Mouse (Mus musculus) kidney, adult 11 months (tissue): ENCODE measurements around the gene Nnmt.

Source experiments
- DNase-seq: peaks from one replicate; pipeline ENCODE4 v3.0.0; 2022

The Nnmt gene

DNA sequence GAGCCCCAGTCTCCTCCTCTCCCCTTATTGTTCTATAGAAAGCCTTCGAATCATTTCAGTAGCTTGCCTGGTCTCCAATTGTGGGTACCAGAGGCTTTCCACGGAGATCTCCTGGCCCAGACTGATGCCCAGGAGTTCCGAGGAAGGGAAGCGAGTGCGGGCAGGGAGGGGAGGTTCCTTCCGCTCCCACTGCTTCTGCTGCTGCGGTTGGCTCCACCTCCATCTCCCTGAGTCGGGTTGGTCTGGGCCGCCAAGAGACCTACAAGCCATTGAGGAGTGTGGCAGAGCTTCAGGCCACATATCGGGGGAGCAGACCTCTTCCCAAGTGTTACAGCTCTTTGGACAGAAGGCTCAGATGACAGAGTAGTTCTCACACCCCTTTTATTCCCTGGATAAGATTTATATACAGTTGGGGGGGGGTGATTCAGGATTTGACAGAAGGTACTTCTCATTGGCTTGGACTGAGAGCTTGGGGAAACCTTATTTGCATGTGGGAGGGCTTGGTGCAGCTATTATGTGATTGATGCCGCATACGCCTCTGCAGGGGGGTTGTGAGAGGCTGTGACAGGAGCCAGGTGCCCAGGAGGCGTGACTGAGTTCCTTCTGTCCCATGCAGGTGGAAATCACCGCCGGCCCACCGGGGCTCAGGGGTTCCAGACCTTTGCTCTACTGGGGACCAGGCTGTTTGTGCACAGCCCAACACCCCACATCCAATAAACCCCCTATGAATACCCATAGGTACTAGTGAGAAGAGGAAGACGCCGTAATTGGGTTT lies 30.8 kb upstream of the Nnmt start:
- no peak for DNase-seq

DNA sequence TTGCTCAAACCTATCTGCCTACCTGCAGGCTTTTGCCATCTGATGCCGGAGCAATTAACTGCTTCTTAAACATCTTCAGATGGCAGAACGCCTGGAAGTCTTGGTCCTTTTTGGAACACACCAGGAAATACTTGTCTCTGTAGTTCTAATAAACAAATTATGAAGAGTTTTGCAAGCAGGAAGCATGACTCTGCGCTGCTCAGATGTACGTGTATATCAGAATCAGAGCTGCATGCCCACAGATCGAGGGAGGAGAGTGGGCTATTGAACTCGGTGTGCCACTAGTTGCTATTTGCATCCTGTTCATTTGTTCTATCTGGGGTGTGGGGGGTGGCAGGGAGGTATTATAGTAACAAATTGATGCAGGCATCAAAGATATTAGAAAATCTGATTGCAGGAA lies 28.2 kb upstream of the Nnmt start:
- DNase-seq, result no peak

GRCm38 (mm10) chr9:48619268-48619667 lies 14.3 kb upstream of the Nnmt start:
- no peak for DNase-seq

DNA sequence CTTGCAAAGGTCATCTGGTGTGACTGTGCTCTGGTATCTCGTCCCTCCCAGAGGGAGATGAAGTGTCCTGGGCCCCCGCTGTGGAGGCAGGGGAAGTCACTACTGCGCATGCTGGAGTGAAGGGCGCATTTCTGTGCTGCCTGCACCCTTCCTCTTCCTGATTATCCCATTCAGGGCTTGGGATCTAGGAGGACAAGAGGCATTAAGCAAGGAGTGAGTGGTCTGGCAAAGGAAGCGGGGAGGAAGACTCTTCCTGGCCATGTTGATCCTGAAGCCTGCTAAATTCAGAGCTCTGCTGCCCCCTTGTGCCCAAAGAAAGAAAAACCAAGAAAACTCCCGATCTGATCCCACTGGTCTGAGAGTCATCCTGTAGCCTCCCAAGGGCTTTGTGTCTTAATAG lies 13.6 kb upstream of the Nnmt start:
- peak; percentile 34 for DNase-seq

DNA sequence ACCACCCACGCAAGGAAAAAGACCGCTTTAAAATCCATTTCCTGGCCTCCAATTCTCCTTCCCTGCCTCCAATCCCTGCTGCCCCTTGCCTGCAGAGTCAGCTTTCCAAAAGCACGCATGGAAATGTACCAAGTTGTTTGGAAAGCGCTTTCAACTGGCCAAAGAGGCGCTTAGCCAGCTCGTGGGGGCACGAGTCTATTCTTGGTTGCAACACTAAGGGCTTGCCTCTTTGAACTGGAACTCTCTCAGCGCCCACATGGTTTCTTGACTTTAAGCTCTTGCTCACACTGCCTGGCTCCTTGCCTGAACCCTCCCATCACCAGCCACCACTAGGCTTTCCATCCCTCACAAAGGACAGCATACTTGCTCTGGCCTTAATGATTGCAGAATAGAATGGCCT lies 13.2 kb upstream of the Nnmt start:
- DNase-seq, result peak; percentile 33

DNA sequence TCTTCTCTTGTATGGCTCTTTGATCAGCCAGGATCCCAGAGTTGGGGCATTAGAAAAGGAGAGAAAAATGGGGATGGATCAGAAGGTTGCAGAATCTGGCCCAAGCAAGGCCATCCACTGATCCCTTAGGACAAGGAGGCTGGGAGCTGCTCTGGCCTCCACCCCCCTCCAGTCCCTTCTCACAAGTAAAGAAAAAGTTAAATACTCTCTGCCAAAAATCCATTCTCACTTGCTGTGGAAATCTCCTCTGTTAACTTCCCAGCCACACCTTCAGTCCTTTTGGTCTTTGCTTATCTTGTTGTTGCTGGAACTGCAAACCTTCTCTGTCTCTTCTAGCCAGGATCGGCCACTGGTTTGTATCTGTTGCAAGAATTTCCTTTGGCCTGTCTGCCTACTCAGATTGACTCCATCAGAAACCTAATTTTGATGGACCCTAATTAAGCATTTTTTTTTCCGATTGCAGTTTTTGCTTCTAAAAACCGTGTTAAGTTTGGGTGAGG lies 12.6 kb upstream of the Nnmt start:
- DNase-seq, result no peak

DNA sequence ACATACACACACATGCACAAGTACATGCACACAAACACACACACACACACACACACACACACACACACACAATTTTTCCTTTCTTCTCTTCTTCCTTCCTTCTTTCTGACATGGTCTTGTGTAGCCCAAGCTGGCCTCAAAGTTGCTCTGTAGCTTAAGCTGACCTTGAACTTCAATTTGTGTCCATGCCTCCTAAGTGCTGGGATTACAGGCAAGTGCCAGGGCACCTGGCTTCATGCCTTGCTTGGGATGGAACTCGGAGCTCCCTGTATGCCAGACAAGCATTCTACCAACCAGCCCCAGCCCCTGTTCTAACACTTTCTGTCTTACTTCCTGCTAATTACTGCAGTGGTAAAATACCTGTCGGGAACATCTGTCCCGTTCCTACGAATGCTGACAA lies 8.3 kb upstream of the Nnmt start:
- no peak for DNase-seq

DNA sequence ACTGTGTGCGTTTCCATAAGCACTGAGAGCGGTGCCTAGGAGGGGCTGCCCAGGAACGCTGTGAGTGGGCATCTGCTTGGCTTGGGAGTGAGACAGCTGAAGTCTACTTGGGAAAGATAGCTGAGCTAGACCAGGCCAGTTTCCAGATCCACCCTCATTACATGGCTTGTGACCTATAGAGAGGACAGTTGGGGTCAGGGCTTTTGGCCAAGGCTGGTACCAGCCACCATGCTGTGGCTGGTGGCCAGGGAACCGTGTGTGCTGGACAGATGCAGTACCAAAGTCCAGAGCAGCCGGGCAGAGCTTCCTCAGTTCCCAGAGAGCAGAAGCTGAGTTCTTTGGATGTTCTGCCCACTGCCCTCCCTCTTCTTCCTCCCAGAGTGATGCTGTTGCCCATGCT lies 7.6 kb upstream of the Nnmt start:
- DNase-seq, result no peak

- DNase-seq, result no peak
Observed at GRCm38 (mm10) chr9:48611032-48611431, 6.1 kb upstream of the Nnmt start.

- no peak for DNase-seq
Observed at GRCm38 (mm10) chr9:48609734-48610133, 4.8 kb upstream of the Nnmt start.

GRCm38 (mm10) chr9:48607417-48607816 lies 2.5 kb upstream of the Nnmt start:
- no peak for DNase-seq

DNA sequence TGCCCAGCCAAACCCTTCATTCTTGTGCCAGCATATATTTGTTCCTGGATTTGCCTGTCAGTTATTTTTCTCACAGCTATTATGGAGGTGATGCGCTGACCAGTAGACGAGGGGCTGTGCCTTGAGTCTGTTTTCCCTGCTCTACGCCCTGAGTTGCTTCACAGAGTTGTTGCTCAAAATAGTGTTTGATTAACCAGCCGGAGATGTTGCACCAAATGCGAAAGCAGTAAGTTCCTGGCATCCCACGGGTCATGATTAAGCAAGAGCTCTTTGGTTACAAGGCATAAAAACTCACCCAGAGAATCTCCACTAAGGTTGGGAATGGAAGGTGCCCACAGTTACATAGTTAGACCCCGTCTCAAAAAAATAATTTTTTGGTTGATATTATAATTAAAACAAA lies 1.2 kb upstream of the Nnmt start:
- no peak for DNase-seq

DNA sequence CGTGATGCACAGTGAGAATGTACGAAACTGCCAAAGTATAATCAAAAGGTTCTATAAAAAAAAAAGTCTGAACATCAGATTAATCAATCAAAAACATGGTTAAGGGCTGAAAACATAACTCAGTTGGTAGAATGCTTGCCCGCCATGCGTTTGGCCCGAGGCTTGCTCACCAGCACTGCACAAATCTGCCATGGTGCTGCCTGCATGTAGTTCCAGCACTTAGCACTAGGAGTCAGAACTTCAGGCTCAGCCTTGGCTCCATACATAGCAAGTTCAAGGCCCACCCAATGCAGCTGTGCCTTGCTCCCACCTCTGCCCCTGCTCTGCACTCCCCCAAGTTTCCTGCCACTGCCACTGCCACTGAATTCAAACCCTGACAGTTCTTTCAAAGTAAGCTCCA lies 744 bp upstream of the Nnmt start:
- no peak for DNase-seq

DNA sequence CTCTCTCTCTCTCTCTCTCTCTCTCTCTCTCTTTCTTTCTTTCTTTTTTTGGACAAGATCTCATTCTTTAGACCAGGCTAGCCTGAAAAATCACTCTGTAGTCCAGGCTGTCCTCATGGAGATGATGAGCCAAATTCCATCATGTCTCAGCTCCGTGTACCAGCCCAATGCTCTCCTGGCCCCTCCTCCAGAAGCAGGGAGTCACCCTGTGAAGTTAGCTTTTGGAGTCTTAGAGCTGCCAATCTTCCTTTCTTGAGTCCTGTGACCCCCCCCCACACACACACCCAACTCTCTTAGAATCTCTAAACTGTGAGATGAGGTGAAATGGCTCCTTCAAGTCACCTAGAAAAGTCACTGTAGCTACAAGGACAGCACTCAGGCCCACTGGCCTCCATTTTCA lies 727 bp downstream of the Nnmt start:
- no peak for DNase-seq

DNA sequence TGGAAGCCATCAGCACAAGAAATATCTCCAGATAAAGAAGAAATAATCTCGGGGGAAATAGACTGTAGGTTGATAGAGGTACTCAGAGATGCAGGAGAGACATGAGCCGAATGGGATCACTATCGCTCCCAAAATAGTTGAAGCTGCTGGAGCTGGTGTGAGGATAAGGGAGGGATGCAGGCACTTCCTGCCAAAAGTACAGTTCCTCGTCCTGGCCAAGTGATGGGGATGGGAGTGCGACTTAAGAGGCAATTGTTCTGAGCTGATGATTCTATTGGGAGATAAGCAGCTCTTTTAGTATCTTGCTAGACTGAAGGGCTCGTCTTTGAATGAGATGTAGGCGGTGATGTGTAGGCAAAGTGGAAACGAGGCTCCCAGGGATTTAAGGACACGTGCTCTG lies 4.1 kb downstream of the Nnmt start:
- DNase-seq, result no peak

DNA sequence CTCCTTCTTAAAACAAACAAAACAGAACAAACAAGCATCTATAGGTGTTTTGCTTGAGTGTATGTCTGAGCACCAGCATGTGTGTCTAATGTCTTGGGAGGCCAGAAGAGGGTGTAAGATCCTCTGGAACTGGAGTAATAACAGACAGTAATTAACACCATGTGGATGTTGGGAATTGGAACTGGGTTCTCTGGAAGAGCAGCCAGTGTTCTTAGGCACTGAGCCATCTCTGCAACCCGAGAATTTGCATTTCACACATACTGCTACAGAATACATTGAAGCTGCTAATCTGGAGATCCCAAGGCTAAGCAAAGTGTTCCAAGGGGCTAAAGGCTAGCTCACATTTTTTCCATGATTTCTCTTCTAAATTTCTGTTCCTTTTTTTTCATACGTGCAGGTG lies 4.9 kb downstream of the Nnmt start:
- no peak for DNase-seq

- DNase-seq, result no peak
Observed at GRCm38 (mm10) chr9:48597494-48597893, 7.5 kb downstream of the Nnmt start.

GRCm38 (mm10) chr9:48596924-48597323 lies 8.0 kb downstream of the Nnmt start:
- DNase-seq, result no peak

- DNase-seq, result no peak
Observed at GRCm38 (mm10) chr9:48593915-48594314, 11.0 kb downstream of the Nnmt start.

DNA sequence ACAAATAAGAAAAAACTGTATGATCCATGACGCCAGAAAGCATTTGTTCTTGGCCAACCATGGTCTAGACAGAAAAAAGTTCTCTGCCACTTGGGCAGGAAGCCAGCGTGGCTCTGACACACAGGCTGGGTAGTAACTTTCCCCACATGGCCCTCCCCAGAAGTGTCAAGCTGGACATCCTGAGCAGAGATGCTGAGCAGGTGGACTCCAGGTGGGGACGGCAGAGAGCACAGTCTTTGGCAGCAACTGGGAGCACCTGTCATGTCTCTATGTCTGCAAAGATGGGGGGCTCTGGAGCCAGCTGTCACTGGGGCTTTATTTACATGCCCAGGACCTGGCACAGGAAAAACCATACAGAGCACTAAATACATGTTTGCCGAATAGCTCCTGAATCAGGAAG lies 14.3 kb downstream of the Nnmt start:
- no peak for DNase-seq

DNA sequence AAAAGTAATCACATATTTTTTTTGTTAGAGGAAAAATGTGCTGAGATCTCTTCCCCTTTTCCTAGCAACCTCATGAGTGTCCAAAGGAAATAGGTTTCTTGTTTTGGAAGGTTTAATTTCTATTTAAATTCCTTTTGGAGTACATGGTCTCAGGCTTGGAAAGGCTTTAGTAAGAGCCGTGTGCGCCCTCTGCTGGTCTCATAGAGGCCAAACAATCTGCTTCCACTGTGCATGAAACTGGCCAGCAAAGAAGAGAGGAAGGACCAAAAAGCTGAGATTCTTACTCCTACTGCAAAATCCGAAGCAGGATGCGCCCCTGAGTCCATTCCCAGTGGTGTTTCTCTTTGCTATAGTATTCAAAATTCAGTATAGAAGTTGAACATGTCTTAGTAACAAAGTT lies 18.6 kb downstream of the Nnmt start:
- peak; percentile 17 for DNase-seq

DNA sequence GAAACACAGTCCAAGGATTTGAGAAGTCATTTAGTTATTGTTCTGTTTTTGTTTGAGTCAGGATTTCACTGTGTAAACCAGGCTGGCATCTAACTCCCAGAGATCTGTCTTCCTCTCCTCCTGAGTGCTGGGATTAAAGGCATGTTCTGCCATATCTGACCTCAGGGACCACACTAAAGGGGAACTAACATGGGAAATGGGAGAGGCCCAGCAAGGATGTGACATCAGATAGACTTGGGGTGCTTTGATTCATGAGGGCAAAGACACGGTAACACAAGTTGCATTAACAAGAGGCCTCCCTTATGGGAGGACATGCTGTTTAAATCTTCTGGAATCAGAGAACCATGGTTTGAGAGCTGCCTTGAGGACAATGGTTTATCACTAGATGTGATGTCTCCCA lies 24.1 kb downstream of the Nnmt start:
- no peak for DNase-seq

- no peak for DNase-seq
Observed at GRCm38 (mm10) chr9:48562388-48562787, 42.6 kb downstream of the Nnmt start.

- no peak for DNase-seq
Observed at GRCm38 (mm10) chr9:48559482-48560139, 45.3 kb downstream of the Nnmt start.

DNA sequence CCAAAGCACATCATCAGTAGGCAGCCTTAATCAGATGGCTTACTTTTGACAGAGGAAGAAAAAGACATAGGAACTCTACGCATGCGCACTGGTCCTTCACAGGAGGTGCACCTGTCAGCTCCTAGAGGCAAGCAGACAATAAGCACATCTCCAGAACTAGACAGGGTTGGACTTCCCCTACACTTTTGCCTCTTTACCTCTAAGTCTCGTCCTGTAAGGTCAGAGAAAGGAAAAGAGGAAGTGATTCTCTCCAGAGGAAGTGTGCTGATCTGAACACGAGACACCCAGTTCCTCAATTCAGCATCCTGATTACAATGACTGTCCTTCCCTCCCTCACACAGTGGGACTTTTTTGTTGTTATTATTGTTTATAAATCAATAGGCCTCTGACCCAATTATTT lies 46.3 kb downstream of the Nnmt start:
- no peak for DNase-seq
